Mouse (Mus musculus) C2C12 (cell line): Measurements from ENCODE around the gene Cadps2.

Experiments used
- CTCF ChIP-seq: IDR thresholded peaks from one replicate; pipeline ENCODE4 v1.5.1; 2011; ENCODE audit not compliant: control insufficient read depth, insufficient read depth, insufficient read length
- MAX ChIP-seq: IDR thresholded peaks from one replicate; pipeline ENCODE4 v1.6.1; 2011; ENCODE audit warnings: mild to moderate bottlenecking, control low read depth
- USF1 ChIP-seq: IDR thresholded peaks from one replicate; pipeline ENCODE4 v1.6.1; 2011; ENCODE audit warnings: low read depth, mild to moderate bottlenecking, control low read depth, moderate library complexity

- TF ChIP-seq USF1 = no peak
- TF ChIP-seq MAX = no peak
- TF ChIP-seq CTCF = no peak
Observed at GRCm38 (mm10) chr6:23572401-23572800, 266.8 kb downstream of the Cadps2 start.
